In genomic region chr3:143790905-143791304, GRCm38 (mm10) we compare ENCODE assay signal across 23 mouse cellular contexts.
DNase-seq lines count a peak whose midpoint lies in the region; ATAC-seq and TF ChIP-seq lines count a peak whose summit lies in the region.
"Had no signal": no experiment of that assay in that cellular context is flagged by ENCODE, and none has a peak within 500 bp of the region (broad histone marks: within the 10 kb centered on the region; RNA-seq: fewer than 3 reads in every experiment).

No protein-coding gene starts in this region.

- H3K4me2 ChIP-seq in limb, embryonic 13.5 days (replicated peaks) = no peak overlapping the region
- no peak overlapping the region for H3K4me2 ChIP-seq in limb, embryonic 14.5 days (replicated peaks; ENCODE audit: low read depth, low read length, severe bottlenecking)
- H3K4me2 ChIP-seq in forebrain, embryonic 15.5 days (replicated peaks) = no peak overlapping the region
- H3K4me2 ChIP-seq: embryonic facial prominence, embryonic 12.5 days; embryonic facial prominence, embryonic 15.5 days; forebrain, embryonic 12.5 days had no signal

- H3K4me3 ChIP-seq in limb, embryonic 13.5 days = no peak overlapping the region
- no peak overlapping the region for H3K4me3 ChIP-seq in limb, embryonic 10.5 days
- no peak overlapping the region for H3K4me3 ChIP-seq in limb, embryonic 14.5 days (replicated peaks; ENCODE audit: low read length)
- no peak overlapping the region for H3K4me3 ChIP-seq in forebrain, embryonic 15.5 days
- H3K4me3 ChIP-seq: embryonic facial prominence, embryonic 12.5 days; embryonic facial prominence, embryonic 15.5 days; erythroblast, embryonic 14.5 days; forebrain, embryonic 10.5 days; forebrain, embryonic 12.5 days had no signal

- no peaks in the 10 kb centered on the region for H3K9me3 ChIP-seq in limb, embryonic 13.5 days
- no peaks in the 10 kb centered on the region for H3K9me3 ChIP-seq in limb, embryonic 10.5 days (replicated peaks)
- no peaks in the 10 kb centered on the region for H3K9me3 ChIP-seq in limb, embryonic 14.5 days (ENCODE audit: control insufficient read depth, low read length)
- H3K9me3 ChIP-seq in forebrain, embryonic 15.5 days = no peaks in the 10 kb centered on the region
- H3K9me3 ChIP-seq: embryonic facial prominence, embryonic 12.5 days; embryonic facial prominence, embryonic 15.5 days; forebrain, embryonic 10.5 days; forebrain, embryonic 12.5 days had no signal

- no peak overlapping the region for H3K27ac ChIP-seq in limb, embryonic 13.5 days
- H3K27ac ChIP-seq in limb, embryonic 10.5 days = no peak overlapping the region
- no peak overlapping the region for H3K27ac ChIP-seq in limb, embryonic 14.5 days (replicated peaks; ENCODE audit: low read depth, low read length)
- no peak overlapping the region for H3K27ac ChIP-seq in forebrain, embryonic 15.5 days (replicated peaks)
- H3K27ac ChIP-seq: embryonic facial prominence, embryonic 12.5 days; embryonic facial prominence, embryonic 15.5 days; forebrain, embryonic 10.5 days; forebrain, embryonic 12.5 days had no signal

- peaks cover 13% of the 10 kb centered on the region for H3K4me1 ChIP-seq in limb, embryonic 13.5 days
- H3K4me1 ChIP-seq in limb, embryonic 10.5 days = peaks cover 32% of the 10 kb centered on the region
- peaks cover 10% of the 10 kb centered on the region for H3K4me1 ChIP-seq in limb, embryonic 14.5 days (ENCODE audit: control insufficient read depth, insufficient read depth, low read length)
- peaks cover 14% of the 10 kb centered on the region; the same call in 1 of the 2 replicates for H3K4me1 ChIP-seq in forebrain, embryonic 15.5 days
- H3K4me1 ChIP-seq: embryonic facial prominence, embryonic 12.5 days; embryonic facial prominence, embryonic 15.5 days had no signal

- no peak for DNase-seq in limb, embryonic 10.5 days (ENCODE audit: low spot score)
- DNase-seq in Muller cell, postnatal 12 days (ENCODE audit: inconsistent ontology term) = peak; percentile 11
- no peak for DNase-seq in limb, embryonic 14.5 days (ENCODE audit: low spot score)
- no peak for DNase-seq in lung, adult 18-20 months
- DNase-seq: adrenal gland, adult 8-10 months; adrenal gland, postnatal 14 days; adrenal gland, postnatal 36 days; cerebellum, adult 11-12 months; cerebellum, adult 2 months; cerebellum, adult 9-10 months; cerebellum, postnatal 10 days; cerebellum, postnatal 25 days; embryo, embryonic 11 days; forebrain, postnatal 0 days had no signal

- peaks cover 2% of the 10 kb centered on the region; the same call in 1 of the 2 replicates for H3K27me3 ChIP-seq in limb, embryonic 13.5 days
- no peaks in the 10 kb centered on the region for H3K27me3 ChIP-seq in limb, embryonic 10.5 days (ENCODE audit: low read depth, poor library complexity, severe bottlenecking)
- H3K27me3 ChIP-seq in limb, embryonic 14.5 days (ENCODE audit: control insufficient read depth, insufficient read depth, low read length) = no peaks in the 10 kb centered on the region
- H3K27me3 ChIP-seq in forebrain, embryonic 15.5 days = no peaks in the 10 kb centered on the region
- H3K27me3 ChIP-seq: embryonic facial prominence, embryonic 12.5 days; embryonic facial prominence, embryonic 15.5 days; forebrain, embryonic 12.5 days; Patski had no signal

- no peak overlapping the region for H3K9ac ChIP-seq in limb, embryonic 13.5 days
- no peak overlapping the region for H3K9ac ChIP-seq in limb, embryonic 14.5 days (ENCODE audit: low read depth, low read length, severe bottlenecking)
- no peak overlapping the region for H3K9ac ChIP-seq in forebrain, embryonic 15.5 days (replicated peaks)
- H3K9ac ChIP-seq: embryonic facial prominence, embryonic 12.5 days; embryonic facial prominence, embryonic 15.5 days; forebrain, embryonic 12.5 days; forebrain, postnatal 0 days had no signal

- 47% methylated on average over 8 of the region's 8 CpGs for WGBS in limb, embryonic 13.5 days
- 88% methylated on average over 8 of the region's 8 CpGs for WGBS in limb, embryonic 10.5 days
- WGBS in limb, embryonic 14.5 days = 40% methylated on average over 8 of the region's 8 CpGs
- WGBS in forebrain, embryonic 15.5 days = 62% methylated on average over 8 of the region's 8 CpGs

- peak; percentile 59; the same call in 1 of the 2 replicates for ATAC-seq in limb, embryonic 13.5 days (ENCODE audit: low FRiP score, low read depth)
- ATAC-seq in limb, embryonic 14.5 days (ENCODE audit: low FRiP score, low read depth) = peak; percentile 53
- ATAC-seq in forebrain, embryonic 15.5 days (replicated peaks) = no peak
- ATAC-seq: activated CD4-positive, CD25-positive, alpha-beta regulatory T cell, adult 4 months; forebrain, postnatal 0 days; Patski had no signal

- TF ChIP-seq POLR2A in limb, embryonic 14.5 days (IDR thresholded peaks at IDR 0.05; ENCODE audit: borderline replicate concordance, extremely low read depth, insufficient read depth, insufficient read length) = no peak

- H3K36me3 ChIP-seq in limb, embryonic 13.5 days = no peaks in the 10 kb centered on the region
- no peaks in the 10 kb centered on the region for H3K36me3 ChIP-seq in limb, embryonic 10.5 days
- no peaks in the 10 kb centered on the region for H3K36me3 ChIP-seq in limb, embryonic 14.5 days (ENCODE audit: control insufficient read depth, insufficient read depth, low read length)
- no peaks in the 10 kb centered on the region for H3K36me3 ChIP-seq in forebrain, embryonic 15.5 days
- H3K36me3 ChIP-seq: embryonic facial prominence, embryonic 12.5 days; embryonic facial prominence, embryonic 15.5 days; forebrain, embryonic 10.5 days; forebrain, embryonic 12.5 days had no signal
